Mouse (Mus musculus) liver, adult (tissue): ENCODE measurements around the gene Kctd6.

ENCODE experiments used
- GATA4 ChIP-seq: IDR thresholded peaks from 2 replicates; pipeline ENCODE4 v1.6.1; 2014; ENCODE audit warnings: mild to moderate bottlenecking, low read length; ENCODE audit not compliant: insufficient replicate concordance

The Kctd6 gene

GRCm38 (mm10) chr14:8207105-8207504, 6.8 kb upstream of the Kctd6 start:
- no peak for TF ChIP-seq GATA4

DNA sequence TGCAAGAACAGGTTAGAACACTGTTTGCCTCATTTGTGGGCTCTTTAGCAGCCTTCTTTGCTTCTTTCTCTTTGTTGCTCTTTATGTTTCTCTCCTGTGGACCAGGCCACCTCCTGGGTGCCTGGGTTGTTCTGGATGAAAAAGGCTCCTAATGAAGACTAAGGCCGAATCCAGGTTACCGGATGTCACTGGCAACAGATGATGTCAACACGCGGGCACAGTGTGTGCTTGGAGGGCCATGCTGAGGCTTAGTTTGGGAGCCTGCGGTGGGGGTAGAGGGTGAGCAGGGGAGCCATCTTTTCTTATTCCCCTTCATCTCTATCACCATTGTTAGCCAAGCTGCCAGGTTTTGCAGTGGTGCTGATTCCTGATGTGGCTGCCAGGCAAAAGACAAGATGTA, 6.4 kb upstream of the Kctd6 start:
- no peak for TF ChIP-seq GATA4

DNA sequence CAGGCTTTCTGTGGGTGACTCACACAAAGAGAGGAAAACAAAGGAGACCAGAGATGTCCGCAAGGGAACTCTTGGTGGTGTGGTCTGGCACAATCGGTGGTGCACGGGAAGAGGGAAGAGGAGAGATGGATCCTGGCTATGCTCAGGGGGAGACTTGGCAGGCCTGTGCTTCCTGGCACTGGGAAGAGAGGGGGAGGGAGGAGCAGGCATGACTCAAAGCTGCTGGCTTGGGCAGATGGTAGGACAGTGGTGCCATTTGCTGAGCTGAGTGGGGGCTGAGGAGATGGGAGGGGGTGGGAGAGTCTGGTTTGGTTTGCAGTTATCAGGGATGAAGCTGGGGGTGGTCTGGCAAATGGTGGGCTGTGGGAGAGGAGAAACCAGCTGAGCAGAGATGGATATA, 5.1 kb upstream of the Kctd6 start:
- no peak for TF ChIP-seq GATA4

- no peak for TF ChIP-seq GATA4
Measured at GRCm38 (mm10) chr14:8209896-8210295, 4.0 kb upstream of the Kctd6 start.

GRCm38 (mm10) chr14:8212996-8213395, 944 bp upstream of the Kctd6 start:
- TF ChIP-seq GATA4 = no peak

GRCm38 (mm10) chr14:8214299-8215207, 613 bp downstream of the Kctd6 start:
- TF ChIP-seq GATA4 = no peak

- no peak for TF ChIP-seq GATA4
Measured at GRCm38 (mm10) chr14:8215208-8215778, 1.4 kb downstream of the Kctd6 start.

DNA sequence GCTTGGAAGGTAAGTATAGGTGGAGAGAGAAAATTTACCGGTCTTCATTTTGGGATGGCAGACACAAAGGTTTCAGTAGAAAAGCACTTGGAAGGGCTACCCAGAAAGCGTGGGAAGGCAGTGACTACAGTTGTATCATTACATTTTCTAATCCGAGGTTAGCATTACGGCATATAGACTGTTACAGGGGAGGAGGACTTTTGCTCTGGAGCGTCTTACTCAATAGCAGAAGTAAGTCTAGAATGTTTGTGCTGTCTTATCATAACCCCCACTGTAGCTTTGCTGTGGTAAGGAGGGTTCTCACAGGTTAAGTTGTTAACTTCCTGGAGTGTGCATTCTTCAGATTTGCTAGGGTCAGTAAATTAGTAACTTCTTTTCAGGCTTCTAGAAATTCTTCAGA, 2.2 kb downstream of the Kctd6 start:
- TF ChIP-seq GATA4 = no peak

DNA sequence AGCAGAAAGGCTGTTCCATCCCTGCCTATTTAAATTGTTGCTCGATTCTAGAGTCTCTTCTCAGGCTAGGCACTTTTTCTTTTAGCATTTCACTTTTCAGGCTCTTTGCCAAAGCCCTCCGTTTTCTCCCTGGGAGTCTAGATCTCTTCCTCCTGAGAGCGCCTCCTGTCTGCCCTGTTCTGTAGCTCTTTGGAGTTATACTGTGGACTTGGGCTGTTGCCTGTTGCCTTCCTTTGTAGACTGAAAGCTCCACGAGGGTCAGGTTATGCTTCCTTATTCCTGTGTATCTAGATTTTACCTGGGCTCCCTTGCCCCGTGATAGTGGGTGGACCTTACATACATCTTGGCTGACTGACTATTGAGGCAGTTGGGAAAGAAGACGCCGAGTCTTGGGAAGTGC, 4.3 kb downstream of the Kctd6 start:
- TF ChIP-seq GATA4 = no peak

DNA sequence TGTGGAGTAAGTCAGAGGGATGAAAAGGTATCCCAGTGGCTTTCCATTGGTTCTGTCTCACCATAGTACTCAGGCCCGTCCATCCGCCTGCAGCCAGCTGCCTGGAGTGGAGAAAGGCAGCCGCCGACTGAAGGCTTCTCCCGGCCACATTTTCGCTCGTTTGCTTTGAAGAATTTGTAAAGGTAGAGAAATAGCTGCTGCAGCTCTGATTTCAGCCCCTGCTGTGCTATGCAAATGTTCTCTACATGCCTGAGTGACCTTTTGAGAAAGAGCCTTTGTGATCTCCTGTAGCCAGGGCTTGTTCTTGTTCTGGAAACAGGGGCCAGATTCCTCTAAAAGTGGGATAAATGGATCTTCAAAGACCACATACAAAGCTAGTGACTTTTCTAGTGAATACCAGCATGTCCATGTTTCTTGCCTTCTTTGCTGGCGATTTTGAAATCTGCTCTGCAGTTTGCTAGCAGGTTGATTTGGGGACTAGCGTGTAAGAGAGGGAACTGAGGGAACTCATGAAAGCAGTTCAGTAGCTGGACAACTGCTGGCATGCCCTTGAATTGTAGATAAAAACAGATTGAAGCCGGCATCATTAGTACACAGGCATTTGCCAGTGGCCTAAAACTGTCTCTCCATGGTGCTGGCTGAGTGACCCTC, 4.9 kb downstream of the Kctd6 start:
- TF ChIP-seq GATA4 = no peak

GRCm38 (mm10) chr14:8219876-8220275, 5.9 kb downstream of the Kctd6 start:
- TF ChIP-seq GATA4 = no peak

- no peak for TF ChIP-seq GATA4
Measured at GRCm38 (mm10) chr14:8220306-8220705, 6.4 kb downstream of the Kctd6 start.

DNA sequence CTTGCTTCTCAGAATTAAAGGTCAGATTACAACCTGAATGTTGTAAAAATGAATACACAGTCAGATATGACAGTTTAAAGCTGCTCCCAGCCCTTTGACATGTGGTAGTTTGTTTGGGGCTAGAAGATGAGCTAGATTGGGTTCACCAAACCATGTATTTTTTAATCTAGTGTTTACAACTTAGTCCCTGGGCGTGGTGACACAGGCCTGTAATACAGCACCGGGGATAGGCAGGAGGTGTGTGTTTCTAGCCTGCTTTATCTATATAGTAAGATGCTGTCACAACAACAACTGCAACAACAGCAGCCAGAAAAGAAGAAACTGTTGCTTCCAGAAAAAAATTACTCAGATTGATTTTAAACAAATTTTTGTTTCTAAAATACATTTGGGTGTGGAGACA, 7.0 kb downstream of the Kctd6 start:
- no peak for TF ChIP-seq GATA4

GRCm38 (mm10) chr14:8222561-8222960, 8.6 kb downstream of the Kctd6 start:
- TF ChIP-seq GATA4 = no peak

DNA sequence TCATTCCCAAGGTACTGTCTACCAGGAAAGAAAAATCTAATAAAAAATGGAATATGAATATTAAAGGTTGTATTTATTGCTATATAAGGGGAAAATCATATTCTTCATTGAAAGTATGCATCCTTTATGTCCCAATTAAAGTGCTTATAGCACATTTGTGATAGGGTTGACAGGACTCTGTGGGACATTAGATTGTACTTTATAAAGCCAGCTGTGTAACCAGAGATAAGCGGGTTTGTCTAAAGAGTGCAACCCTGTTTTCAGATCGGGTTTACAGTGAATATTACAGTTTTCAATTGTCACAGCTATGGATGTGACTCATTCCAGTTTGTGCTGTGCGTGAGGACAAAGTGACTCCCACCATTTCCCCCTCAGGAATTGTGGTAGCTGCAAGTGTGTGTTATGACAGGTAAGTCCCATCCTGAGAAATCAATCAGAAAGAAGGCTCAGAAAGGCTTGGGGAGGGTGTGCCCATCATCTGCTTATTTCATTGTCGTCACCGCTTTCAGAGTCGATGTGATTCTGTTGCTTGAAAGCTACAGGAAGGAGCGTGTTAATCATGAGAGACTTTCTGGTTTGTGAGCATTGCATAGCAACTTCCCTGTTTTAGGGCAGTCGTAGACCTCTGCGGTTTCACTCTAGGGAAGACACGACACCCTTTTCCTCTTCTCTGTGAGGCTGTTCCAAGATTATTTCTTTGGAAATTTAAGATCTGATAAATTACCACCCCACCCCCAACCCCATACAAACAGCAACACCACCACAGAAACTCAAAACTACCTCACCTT, 9.8 kb downstream of the Kctd6 start:
- no peak for TF ChIP-seq GATA4

DNA sequence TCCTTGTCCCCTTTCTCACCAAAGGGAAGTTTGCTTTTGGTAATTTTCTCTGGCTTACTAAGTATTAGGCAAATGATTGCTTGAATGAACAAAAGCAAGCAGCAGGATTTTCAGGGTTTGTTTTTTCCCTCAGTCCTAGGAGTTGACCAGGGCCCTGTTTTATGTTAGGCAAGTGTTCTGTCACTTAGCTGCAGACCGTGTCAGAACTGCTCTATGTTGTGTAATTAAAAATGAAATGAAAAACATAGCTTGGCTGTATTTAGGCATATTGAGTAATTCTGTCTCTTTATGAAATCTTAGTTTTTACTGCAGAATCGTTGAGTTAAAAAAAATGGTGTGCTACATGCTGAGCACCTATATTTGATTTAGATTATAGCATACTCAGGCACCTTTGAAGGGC, 10.9 kb downstream of the Kctd6 start:
- TF ChIP-seq GATA4 = no peak
